Comparison of ENCODE assay signal across 12 mouse cellular contexts in the genomic region with DNA sequence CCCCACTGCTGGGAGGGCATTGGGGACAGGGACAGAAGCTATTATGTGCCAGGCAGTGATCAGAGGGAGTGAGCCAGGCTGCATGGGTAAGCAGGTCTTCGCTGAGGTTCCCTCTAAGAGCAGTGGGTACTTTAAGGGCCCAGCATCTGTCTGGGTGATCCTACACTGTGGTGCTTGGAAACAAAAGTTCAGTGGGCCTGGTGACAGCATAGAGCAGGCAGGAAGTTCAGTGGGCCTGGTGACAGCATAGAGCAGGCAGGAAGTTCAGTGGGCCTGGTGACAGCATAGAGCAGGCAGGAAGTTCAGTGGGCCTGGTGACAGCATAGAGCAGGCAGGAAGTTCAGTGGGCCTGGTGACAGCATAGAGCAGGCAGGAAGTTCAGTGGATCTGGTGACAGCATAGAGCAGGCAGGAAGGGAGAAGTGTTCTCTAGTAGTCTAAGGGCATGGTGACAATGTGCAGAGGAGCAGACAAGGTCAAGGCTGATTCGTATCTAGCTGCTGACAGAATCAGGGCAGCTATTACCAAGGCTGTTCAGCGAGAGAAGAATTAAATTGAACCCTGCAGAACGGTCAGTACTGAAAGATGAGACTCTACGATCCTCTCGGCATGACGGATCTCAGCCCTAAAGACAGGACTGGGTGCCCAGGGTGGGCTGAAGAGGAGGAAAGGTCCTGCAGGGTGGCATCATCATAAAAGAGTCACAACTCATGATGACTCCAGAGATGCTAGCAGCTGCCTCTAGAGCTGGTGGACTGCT.
A peak's percentile ranks its signal among the peaks of the same experiment; 100 is the strongest.
DNase-seq lines count a peak whose midpoint lies in the region; ATAC-seq and TF ChIP-seq lines count a peak whose summit lies in the region.
"Had no signal": no experiment of that assay in that cellular context is flagged by ENCODE, and none has a peak within 500 bp of the region (broad histone marks: within the 10 kb centered on the region; RNA-seq: fewer than 3 reads in every experiment).

No protein-coding gene starts in this region.

- no peak overlapping the region for H3K9ac ChIP-seq in heart, postnatal 0 days (replicated peaks; ENCODE audit: low read depth, low read length)
- no peak overlapping the region for H3K9ac ChIP-seq in embryonic facial prominence, embryonic 14.5 days (ENCODE audit: low read depth, low read length)
- H3K9ac ChIP-seq: hindbrain, embryonic 15.5 days had no signal

- peak overlapping the region; percentile 38; the same call in 1 of the 2 replicates for H3K27ac ChIP-seq in heart, postnatal 0 days (ENCODE audit: low read depth)
- peak overlapping the region; percentile 79 for H3K27ac ChIP-seq in testis, adult 2 months (ENCODE audit: control insufficient read depth, insufficient read depth, low read depth, low read length)
- H3K27ac ChIP-seq in embryonic facial prominence, embryonic 14.5 days (replicated peaks; ENCODE audit: low read depth, low read length), result no peak overlapping the region; the same call in 1 of the 2 replicates
- H3K27ac ChIP-seq: hindbrain, embryonic 15.5 days had no signal

- no peaks in the 10 kb centered on the region for H3K4me1 ChIP-seq in heart, postnatal 0 days (ENCODE audit: control insufficient read depth, insufficient read depth)
- no peaks in the 10 kb centered on the region for H3K4me1 ChIP-seq in testis, adult 2 months (ENCODE audit: control insufficient read depth, insufficient read depth, low read length)
- no peaks in the 10 kb centered on the region; the same call in 1 of the 2 replicates for H3K4me1 ChIP-seq in embryonic facial prominence, embryonic 14.5 days (ENCODE audit: control insufficient read depth, insufficient read depth, low read length)
- H3K4me1 ChIP-seq: hindbrain, embryonic 15.5 days had no signal

- no peak overlapping the region for H3K4me3 ChIP-seq in heart, postnatal 0 days (ENCODE audit: low read depth, low read length)
- peak overlapping the region; percentile 74 for H3K4me3 ChIP-seq in testis, adult 2 months (ENCODE audit: control insufficient read depth, low read depth, low read length)
- no peak overlapping the region for H3K4me3 ChIP-seq in embryonic facial prominence, embryonic 14.5 days (ENCODE audit: low read depth, low read length)
- H3K4me3 ChIP-seq: hindbrain, embryonic 15.5 days had no signal

- no peaks in the 10 kb centered on the region for H3K27me3 ChIP-seq in heart, postnatal 0 days (ENCODE audit: control insufficient read depth, insufficient read depth, low read length)
- no peaks in the 10 kb centered on the region for H3K27me3 ChIP-seq in testis, adult 2 months (ENCODE audit: control insufficient read depth, insufficient read depth, low read length)
- H3K27me3 ChIP-seq in embryonic facial prominence, embryonic 14.5 days (replicated peaks; ENCODE audit: control insufficient read depth, insufficient read depth, low read length), result no peaks in the 10 kb centered on the region
- H3K27me3 ChIP-seq: hindbrain, embryonic 15.5 days had no signal

- ATAC-seq in heart, postnatal 0 days (ENCODE audit: insufficient read depth, low read depth), result no peak
- 0 out of 2 replicates have a peak, but pooled peaks have one; percentile 8 for ATAC-seq in embryonic facial prominence, embryonic 14.5 days (ENCODE audit: low read depth)

- DNase-seq in heart, postnatal 0 days (ENCODE audit: low spot score), result peak; percentile 14
- no peak for DNase-seq in heart, postnatal 25 days (ENCODE audit: low spot score)
- DNase-seq in testis, postnatal 14 days (ENCODE audit: low spot score), result no peak
- no peak for DNase-seq in embryonic facial prominence, embryonic 14.5 days (ENCODE audit: low spot score)
- DNase-seq in thymus, postnatal 25 days, result peak; percentile 36
- no peak for DNase-seq in yolk sac, embryonic 10.5 days (ENCODE audit: low spot score)
- no peak for DNase-seq in urinary bladder, adult 2 months (ENCODE audit: low spot score)
- DNase-seq: cerebellum, postnatal 25 days; right cerebral cortex, adult 18-20 months had no signal

- no peak overlapping the region for H3K4me2 ChIP-seq in heart, postnatal 0 days (ENCODE audit: low read depth, low read length)
- H3K4me2 ChIP-seq in embryonic facial prominence, embryonic 14.5 days (ENCODE audit: low read depth, low read length), result no peak overlapping the region
- H3K4me2 ChIP-seq: hindbrain, embryonic 15.5 days; liver, embryonic 11.5 days had no signal

- no peak for TF ChIP-seq EP300 in heart, postnatal 0 days (IDR thresholded peaks at IDR 0.05; ENCODE audit: low read depth)

- peak; percentile 36; the same call in 1 of the 2 replicates for TF ChIP-seq POLR2A in testis, adult 2 months (IDR thresholded peaks at IDR 0.05; ENCODE audit: control insufficient read depth, low read depth, low read length)

- TF ChIP-seq CTCF in heart, postnatal 0 days (IDR thresholded peaks at IDR 0.05; ENCODE audit: low read depth), result no peak
- no peak for TF ChIP-seq CTCF in testis, adult 2 months (IDR thresholded peaks at IDR 0.05; ENCODE audit: control insufficient read depth, insufficient read depth, insufficient replicate concordance, low read depth, low read length)

- WGBS in heart, postnatal 0 days, result 38% methylated on average over 7 of the region's 7 CpGs
- 64% methylated on average over 7 of the region's 7 CpGs for WGBS in embryonic facial prominence, embryonic 14.5 days

- H3K36me3 ChIP-seq in heart, postnatal 0 days (replicated peaks; ENCODE audit: control insufficient read depth, insufficient read depth, low read length), result peaks cover 53% of the 10 kb centered on the region
- H3K36me3 ChIP-seq in testis, adult 2 months (ENCODE audit: control insufficient read depth, insufficient read depth, low read length), result peaks cover 4% of the 10 kb centered on the region
- peaks cover 30% of the 10 kb centered on the region for H3K36me3 ChIP-seq in embryonic facial prominence, embryonic 14.5 days (ENCODE audit: control insufficient read depth, insufficient read depth, low read length)

- no peaks in the 10 kb centered on the region for H3K9me3 ChIP-seq in heart, postnatal 0 days (replicated peaks; ENCODE audit: control insufficient read depth, low read length)
- H3K9me3 ChIP-seq in embryonic facial prominence, embryonic 14.5 days (ENCODE audit: control insufficient read depth, low read length), result no peaks in the 10 kb centered on the region
- H3K9me3 ChIP-seq: hindbrain, embryonic 15.5 days had no signal

- intact Hi-C loops in heart, postnatal 25 days (cut with DNase I), result no loop called here

Comparison
In these comparisons a context has a peak if more than half of its experiments do, and no peak if none do; other contexts are left out.
1. DNase-seq: peak in heart, postnatal 0 days (single experiment) and thymus, postnatal 25 days (single experiment); none in heart, postnatal 25 days (single experiment), testis, postnatal 14 days (single experiment), embryonic facial prominence, embryonic 14.5 days (single experiment), yolk sac, embryonic 10.5 days (single experiment) and urinary bladder, adult 2 months (single experiment).